Comparison of ENCODE assay signal across 11 mouse cellular contexts in genomic region chr2:103379502-103380160, GRCm38 (mm10). TPM values are rescaled to one million over a fixed set of nuclear protein-coding genes. Genes with fewer than 3 reads are reported as not detected.
DNase-seq lines count a peak whose midpoint lies in the region; ATAC-seq lines count a peak whose summit lies in the region.
"Had no signal": no experiment of that assay in that cellular context is flagged by ENCODE, and none has a peak within 500 bp of the region (broad histone marks: within the 10 kb centered on the region; RNA-seq: fewer than 3 reads in every experiment).

No protein-coding gene starts in this region.

- H3K4me2 ChIP-seq in kidney, embryonic 16.5 days (replicated peaks; ENCODE audit: low read depth, low read length), result no peak overlapping the region
- H3K4me2 ChIP-seq: embryonic facial prominence, embryonic 13.5 days had no signal

- peak; percentile 41 for DNase-seq in kidney, adult 18-20 months
- peak; percentile 3 to 5 for DNase-seq in heart, adult 9 months (ENCODE audit: low spot score in 2 of 2)
- peak; percentile 7 to 15 for DNase-seq in kidney, adult 8-10 months
- peak; percentile 54 for DNase-seq in lung, postnatal 36 days
- DNase-seq in gastrocnemius, adult 8-10 months (ENCODE audit: low spot score in 2 of 2), result no peak
- no peak for DNase-seq in T-cell, adult 2 months (ENCODE audit: low spot score)
- DNase-seq: adrenal gland, adult 2 months; cerebellum, adult 18-20 months had no signal

- H3K4me3 ChIP-seq in kidney, embryonic 16.5 days (ENCODE audit: low read length), result no peak overlapping the region
- H3K4me3 ChIP-seq: embryonic facial prominence, embryonic 13.5 days had no signal

- no peaks in the 10 kb centered on the region for H3K9me3 ChIP-seq in kidney, embryonic 16.5 days (ENCODE audit: low read length)
- H3K9me3 ChIP-seq: embryonic facial prominence, embryonic 13.5 days had no signal

- 65% methylated on average over 9 of the region's 9 CpGs for WGBS in kidney, embryonic 16.5 days

- ATAC-seq in kidney, embryonic 16.5 days (ENCODE audit: low FRiP score, low TSS enrichment), result no peak

- H3K36me3 ChIP-seq in kidney, embryonic 16.5 days (ENCODE audit: insufficient read depth, low read length), result no peaks in the 10 kb centered on the region
- H3K36me3 ChIP-seq: embryonic facial prominence, embryonic 13.5 days had no signal

- no peak overlapping the region for H3K27ac ChIP-seq in kidney, embryonic 16.5 days (ENCODE audit: low read length)
- H3K27ac ChIP-seq: embryonic facial prominence, embryonic 13.5 days; macrophage had no signal

- no peaks in the 10 kb centered on the region for H3K27me3 ChIP-seq in kidney, embryonic 16.5 days (ENCODE audit: insufficient read depth, low read length)
- H3K27me3 ChIP-seq: embryonic facial prominence, embryonic 13.5 days had no signal

- no peak overlapping the region for H3K9ac ChIP-seq in kidney, embryonic 16.5 days (replicated peaks; ENCODE audit: low read length)
- H3K9ac ChIP-seq: embryonic facial prominence, embryonic 13.5 days had no signal

- H3K4me1 ChIP-seq in kidney, embryonic 16.5 days (ENCODE audit: insufficient read depth, low read length), result no peaks in the 10 kb centered on the region

RNA-seq across cellular contexts. Expression of gene Elf5, which starts 31.9 kb away (rescaled TPM):
- polyA plus RNA-seq in kidney, embryonic 16.5 days (2015; fragmentation: Nextera tagmentation; extraction: Ambion mirVana), result 3.1 and 4.2 TPM in 2 replicates
- under 1 TPM in 2 of 4 experiments, not detected in 2; 0.17 to 0.63 TPM for total RNA-seq in gastrocnemius, adult 8-10 months (2022)
- total RNA-seq: adrenal gland, adult 2 months had no signal
- polyA plus RNA-seq: adrenal gland, adult 2 months; macrophage had no signal

Comparison
In these comparisons a context has a peak if more than half of its experiments do, and no peak if none do; other contexts are left out.
1. DNase-seq: peak in kidney, adult 18-20 months (single experiment), heart, adult 9 months (2 of 2), kidney, adult 8-10 months (2 of 2) and lung, postnatal 36 days (single experiment); none in gastrocnemius, adult 8-10 months (0 of 2) and T-cell, adult 2 months (single experiment).